Mouse (Mus musculus) spleen, adult 2 months (tissue): ENCODE measurements around the gene Rasl2-9.
A peak's percentile ranks its signal among the peaks of the same experiment; 100 is the strongest.

Experiments
- CTCF ChIP-seq: fragments of 200-500 bp; IDR thresholded peaks from 2 replicates; pipeline ENCODE4 v1.5.1; 2011; ENCODE audit warnings: mild to moderate bottlenecking, inconsistent platforms; ENCODE audit not compliant: insufficient read depth, insufficient read length, insufficient replicate concordance; ENCODE audit errors: extremely low read depth
- POLR2A ChIP-seq: fragments of 200-500 bp; IDR thresholded peaks from 2 replicates; pipeline ENCODE4 v1.6.1; 2011; ENCODE audit warnings: low read depth, low read length, inconsistent platforms

DNA sequence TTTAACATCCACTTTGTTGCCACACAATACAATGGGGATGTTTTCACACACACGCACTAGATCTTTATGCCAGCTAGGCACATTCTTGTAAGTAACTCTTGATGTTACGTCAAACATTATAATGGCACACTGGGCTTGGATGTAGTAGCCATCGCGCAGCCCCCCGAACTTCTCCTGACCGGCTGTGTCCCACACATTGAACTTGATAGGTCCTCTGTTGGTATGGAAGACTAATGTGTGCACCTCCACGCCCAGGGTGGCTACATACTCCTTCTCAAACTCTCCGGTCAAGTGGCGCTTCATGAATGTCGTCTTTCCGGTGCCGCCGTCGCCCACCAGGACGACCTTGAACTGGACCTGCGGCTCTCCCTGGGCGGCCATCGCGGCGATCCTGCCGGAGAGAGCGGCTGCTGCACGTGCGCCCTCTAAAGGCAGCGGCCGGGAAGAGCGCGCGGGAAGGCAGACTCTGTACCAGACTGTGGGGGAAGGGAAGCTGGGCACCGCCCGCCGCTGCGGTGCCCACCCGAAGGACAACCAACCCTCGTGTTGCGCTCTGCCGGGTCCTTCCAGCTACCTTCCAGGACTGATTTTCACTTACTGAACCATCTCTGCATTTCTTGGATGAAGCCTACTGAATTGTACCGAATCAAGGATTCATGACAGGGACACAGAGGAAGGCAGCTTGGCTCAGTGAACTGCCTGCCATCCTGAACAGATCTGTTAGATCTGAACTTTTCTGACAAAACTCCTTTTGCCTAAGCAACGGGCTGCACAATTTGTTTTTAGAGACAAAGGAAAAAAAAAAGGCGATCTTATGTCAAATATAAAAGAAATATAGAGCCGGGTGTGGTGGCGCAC lies at the start of gene Rasl2-9:
- TF ChIP-seq POLR2A (no peak), CTCF (peak; percentile 78)
